Mouse (Mus musculus) E14TG2a.4 (cell line): ENCODE measurements around the gene Eif4e.

ENCODE experiments used
- CTCF ChIP-seq: conservative IDR thresholded peaks from 2 replicates; pipeline ENCODE4 v1.5.1; 2014; ENCODE audit warnings: low read length
- NANOG ChIP-seq: IDR thresholded peaks from 2 replicates; pipeline ENCODE4 v1.6.1; 2014; ENCODE audit warnings: borderline replicate concordance, low read length, mixed read lengths
- POU5F1 ChIP-seq: IDR thresholded peaks from 2 replicates; pipeline ENCODE4 v1.6.1; 2014; ENCODE audit warnings: low read length, borderline replicate concordance

DNA sequence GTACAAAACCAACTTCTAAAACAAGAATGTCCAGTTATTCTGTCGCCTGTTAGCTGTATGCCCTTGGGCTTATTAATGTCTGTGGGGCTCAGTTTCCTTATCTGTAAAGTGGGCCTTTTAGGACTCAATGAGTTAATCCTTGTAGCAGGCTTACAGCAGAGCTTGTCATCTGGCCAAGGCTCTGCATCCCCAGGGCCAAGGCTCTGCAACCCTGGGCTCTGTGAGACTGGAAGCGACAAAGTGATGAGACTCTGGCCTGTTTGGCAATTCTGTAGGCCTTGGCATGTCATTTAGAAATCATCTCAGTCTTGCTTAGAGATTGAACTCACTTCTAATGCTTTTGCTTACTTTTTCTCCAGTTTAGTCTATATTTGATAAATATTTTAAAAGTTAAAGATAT, 16.4 kb upstream of the Eif4e start:
- no peak for TF ChIP-seq CTCF
- no peak for TF ChIP-seq POU5F1
- TF ChIP-seq NANOG: no peak
